In genomic region chr11:31851702-31852560, GRCm38 (mm10) we compare ENCODE assay signal across 15 mouse cellular contexts. TPM values are rescaled to one million over a fixed set of nuclear protein-coding genes. Genes with fewer than 3 reads are reported as not detected.
A peak's percentile ranks its signal among the peaks of the same experiment; 100 is the strongest.
DNase-seq lines count a peak whose midpoint lies in the region; ATAC-seq lines count a peak whose summit lies in the region.
"Had no signal": no experiment of that assay in that cellular context is flagged by ENCODE, and none has a peak within 500 bp of the region (broad histone marks: within the 10 kb centered on the region; RNA-seq: fewer than 3 reads in every experiment).

No protein-coding gene starts in this region.

- ATAC-seq in cerebellum, adult (ENCODE audit: insufficient number of reproducible peaks, low FRiP score, low TSS enrichment): no peak
- peak; percentile 23; the same call in 1 of the 2 replicates for ATAC-seq in megakaryocyte, adult 5-6 weeks (ENCODE audit: poor library complexity, severe bottlenecking)
- no peak for ATAC-seq in midbrain, embryonic 15.5 days (replicated peaks)
- ATAC-seq: forebrain, embryonic 14.5 days had no signal

- peaks cover 17% of the 10 kb centered on the region for H3K4me1 ChIP-seq in midbrain, embryonic 15.5 days

- no peak overlapping the region for H3K9ac ChIP-seq in midbrain, embryonic 15.5 days
- H3K9ac ChIP-seq: embryonic facial prominence, embryonic 12.5 days; heart, embryonic 15.5 days; hindbrain, embryonic 15.5 days had no signal

- DNase-seq in cerebellum, adult 18-20 months: peak; percentile 26 to 57
- peak; percentile 37 to 65 for DNase-seq in kidney, postnatal 36 days
- DNase-seq in kidney, adult 8-10 months: no peak
- DNase-seq in gonadal fat pad, adult 2 months (ENCODE audit: low read depth): peak; percentile 83
- no peak for DNase-seq in gastrocnemius, postnatal 4 days (ENCODE audit: low spot score in 2 of 2)
- DNase-seq: thymus, postnatal 25 days had no signal

- no peaks in the 10 kb centered on the region for H3K27me3 ChIP-seq in midbrain, embryonic 15.5 days (replicated peaks)
- H3K27me3 ChIP-seq: embryonic facial prominence, embryonic 12.5 days; heart, embryonic 15.5 days; hindbrain, embryonic 15.5 days; megakaryocyte, embryonic 14.5 days had no signal

- H3K9me3 ChIP-seq in midbrain, embryonic 15.5 days: no peaks in the 10 kb centered on the region
- H3K9me3 ChIP-seq: embryonic facial prominence, embryonic 12.5 days; heart, embryonic 15.5 days; hindbrain, embryonic 15.5 days; megakaryocyte, embryonic 14.5 days had no signal

- no peaks in the 10 kb centered on the region for H3K36me3 ChIP-seq in midbrain, embryonic 15.5 days (replicated peaks)
- H3K36me3 ChIP-seq: embryonic facial prominence, embryonic 12.5 days; heart, embryonic 15.5 days; hindbrain, embryonic 15.5 days had no signal

- H3K4me3 ChIP-seq in midbrain, embryonic 15.5 days: no peak overlapping the region
- H3K4me3 ChIP-seq: embryonic facial prominence, embryonic 12.5 days; heart, embryonic 15.5 days; hindbrain, embryonic 15.5 days; megakaryocyte, embryonic 14.5 days; myocyte had no signal

- no peak overlapping the region for H3K4me2 ChIP-seq in midbrain, embryonic 15.5 days
- H3K4me2 ChIP-seq: embryonic facial prominence, embryonic 12.5 days; heart, embryonic 15.5 days; hindbrain, embryonic 15.5 days had no signal

- 77% methylated on average over 4 of the region's 4 CpGs for WGBS in midbrain, embryonic 15.5 days

- no peak overlapping the region for H3K27ac ChIP-seq in midbrain, embryonic 15.5 days
- H3K27ac ChIP-seq: embryonic facial prominence, embryonic 12.5 days; heart, embryonic 15.5 days; hindbrain, embryonic 15.5 days had no signal

RNA-seq across cellular contexts. Expression of gene Cpeb4, which starts 20.1 kb away (rescaled TPM):
- 14.1 and 17.8 TPM in 2 replicates for polyA plus RNA-seq in gonadal fat pad, adult 2 months (2012; rRNA removed)
- 25.3 and 27.1 TPM in 2 replicates for total RNA-seq in megakaryocyte, adult 5-6 weeks (2015)
- total RNA-seq in megakaryocyte, adult 5-6 weeks (2017): 17.7 and 22.8 TPM in 2 replicates
- 10 to 100 TPM; 69.5 to 76.1 TPM for total RNA-seq in gastrocnemius, postnatal 4 days (2021)
- 16.5 and 17.3 TPM in 2 replicates for polyA plus RNA-seq in midbrain, embryonic 15.5 days (2015; fragmentation: Nextera tagmentation; extraction: Ambion mirVana)

Comparison
In these comparisons a context has a peak if more than half of its experiments do, and no peak if none do; other contexts are left out.
1. DNase-seq: peak in cerebellum, adult 18-20 months (2 of 2), kidney, postnatal 36 days (2 of 2) and gonadal fat pad, adult 2 months (single experiment); none in kidney, adult 8-10 months (0 of 2) and gastrocnemius, postnatal 4 days (0 of 2).